Mouse (Mus musculus): ENCODE measurements around the gene Srsf1.

- no peak for TF ChIP-seq CTCF (IDR thresholded peaks at IDR 0.05; ENCODE audit: control insufficient read depth, insufficient read depth, insufficient read length)
- no peak for TF ChIP-seq MAX (IDR thresholded peaks at IDR 0.05)
- TF ChIP-seq USF1 (IDR thresholded peaks at IDR 0.05; ENCODE audit: low read depth) = no peak
Measured at GRCm38 (mm10) chr11:88055777-88056176, 8.6 kb downstream of the Srsf1 start.

Data from C2C12 (cell line).